Mouse (Mus musculus) MEL (cell line): ENCODE data around the gene Mrvi1. TPM values are rescaled to one million over a fixed set of nuclear protein-coding genes. Genes with fewer than 3 reads are reported as not detected.

Source experiments
- DNase-seq: peaks from one replicate; pipeline ENCODE4 v3.0.0; 2011; ENCODE audit warnings: low read depth, low spot score
- H3K27ac ChIP-seq: 2 replicates; pipeline ENCODE4 v1.5.1; 2012; ENCODE audit warnings: low read depth, mild to moderate bottlenecking, control low read depth, low read length, moderate library complexity; ENCODE audit not compliant: control insufficient read depth
- H3K27me3 ChIP-seq, 2 experiments: fragments of 150-350 bp in 1 of 2; sonication (generic) in 1 of 2; 2 replicates each; pipeline ENCODE4 v1.6.1; 2012; ENCODE audit warnings: low read length in 2 of 2, mild to moderate bottlenecking in 2 of 2, improper control_type of control experiment in 1 of 2, moderate library complexity in 1 of 2; ENCODE audit not compliant: insufficient read depth in 2 of 2, control insufficient read depth in 1 of 2
- H3K36me3 ChIP-seq, 2 experiments: 2 replicates each; pipeline ENCODE4 v1.6.1; 2012 to 2014; ENCODE audit warnings: low read length in 2 of 2, improper control_type of control experiment in 1 of 2, inconsistent platforms in 1 of 2, mild to moderate bottlenecking in 1 of 2; ENCODE audit not compliant: insufficient read depth in 2 of 2, control insufficient read depth in 1 of 2
- H3K4me1 ChIP-seq, 2 experiments: fragments of 150-350 bp in 1 of 2; sonication (generic) in 1 of 2; 2 replicates each; pipeline ENCODE4 v1.6.1; 2012; ENCODE audit warnings: low read length in 2 of 2, improper control_type of control experiment in 1 of 2, mild to moderate bottlenecking in 1 of 2; ENCODE audit not compliant: insufficient read depth in 2 of 2, control insufficient read depth in 1 of 2
- H3K4me3 ChIP-seq, 2 experiments: fragments of 150-350 bp in 1 of 2; sonication (generic) in 1 of 2; 2 replicates each; pipeline ENCODE4 v1.5.1; 2012; ENCODE audit warnings: low read depth in 2 of 2, low read length in 2 of 2, mild to moderate bottlenecking in 2 of 2, moderate library complexity in 2 of 2, control low read depth in 1 of 2, improper control_type of control experiment in 1 of 2; ENCODE audit not compliant: control insufficient read depth in 1 of 2, insufficient read depth in 1 of 2
- H3K79me2 ChIP-seq: 2 replicates; pipeline ENCODE4 v1.6.1; 2012; ENCODE audit warnings: mild to moderate bottlenecking, low read length, moderate library complexity; ENCODE audit not compliant: control insufficient read depth, poor library complexity, insufficient read depth
- H3K9ac ChIP-seq: 2 replicates; pipeline ENCODE4 v1.6.1; 2012; ENCODE audit warnings: low read depth, mild to moderate bottlenecking, control low read depth, low read length, moderate library complexity; ENCODE audit not compliant: control insufficient read depth, poor library complexity, severe bottlenecking
- H3K9me3 ChIP-seq: fragments of 150-350 bp; sonication (generic); replicated peaks from 2 replicates; pipeline ENCODE4 v1.6.1; 2012; ENCODE audit warnings: mild to moderate bottlenecking, low read length, improper control_type of control experiment, moderate library complexity; ENCODE audit not compliant: insufficient read depth
- CHD1 ChIP-seq: IDR thresholded peaks from 2 replicates; pipeline ENCODE4 v1.6.1; 2012; ENCODE audit warnings: low read depth, mild to moderate bottlenecking, inconsistent platforms, low read length, improper control_type of control experiment
- CHD2 ChIP-seq: IDR thresholded peaks from 2 replicates; pipeline ENCODE4 v1.6.1; 2011; ENCODE audit warnings: low read length, improper control_type of control experiment
- CTCF ChIP-seq, 3 experiments: IDR thresholded peaks in 2 of 3; conservative IDR thresholded peaks in 1 of 3; 2 replicates each; pipeline ENCODE4 v1.5.1; 2011 to 2012; ENCODE audit warnings: low read length in 3 of 3, low read depth in 2 of 3, mild to moderate bottlenecking in 2 of 3, improper control_type of control experiment in 1 of 3, inconsistent platforms in 1 of 3, mixed read lengths in 1 of 3, moderate library complexity in 1 of 3; ENCODE audit not compliant: control insufficient read depth in 1 of 3, insufficient read depth in 1 of 3, poor library complexity in 1 of 3, severe bottlenecking in 1 of 3
- E2F4 ChIP-seq: IDR thresholded peaks from 2 replicates; pipeline ENCODE4 v1.6.1; 2011; ENCODE audit warnings: low read depth, low read length, improper control_type of control experiment, borderline replicate concordance
- ETS1 ChIP-seq: IDR thresholded peaks from 2 replicates; pipeline ENCODE4 v1.6.1; 2012; ENCODE audit warnings: low read depth, mild to moderate bottlenecking, inconsistent platforms, low read length, improper control_type of control experiment, moderate library complexity
- GATA1 ChIP-seq: IDR thresholded peaks from 2 replicates; pipeline ENCODE4 v1.6.1; 2011; ENCODE audit warnings: low read depth, low read length, improper control_type of control experiment
- MAZ ChIP-seq: IDR thresholded peaks from 2 replicates; pipeline ENCODE4 v1.6.1; 2012; ENCODE audit warnings: low read depth, mild to moderate bottlenecking, inconsistent platforms, low read length, improper control_type of control experiment
- MYB ChIP-seq: IDR thresholded peaks from 2 replicates; pipeline ENCODE4 v1.6.1; 2011; ENCODE audit warnings: mild to moderate bottlenecking, low read depth, low read length, improper control_type of control experiment
- MYC ChIP-seq: IDR thresholded peaks from 2 replicates; pipeline ENCODE4 v1.6.1; 2011; ENCODE audit warnings: low read depth, mild to moderate bottlenecking, low read length, improper control_type of control experiment, moderate library complexity
- NELFE ChIP-seq: IDR thresholded peaks from 2 replicates; pipeline ENCODE4 v1.6.1; 2011; ENCODE audit warnings: low read depth, low read length, improper control_type of control experiment
- RAD21 ChIP-seq: IDR thresholded peaks from 2 replicates; pipeline ENCODE4 v1.6.1; 2011; ENCODE audit warnings: mild to moderate bottlenecking, low read depth, low read length, improper control_type of control experiment
- SMC3 ChIP-seq: IDR thresholded peaks from 2 replicates; pipeline ENCODE4 v1.6.1; 2011; ENCODE audit warnings: low read depth, low read length, improper control_type of control experiment
- UBTF ChIP-seq: IDR thresholded peaks from 2 replicates; pipeline ENCODE4 v1.6.1; 2012; ENCODE audit warnings: low read depth, mild to moderate bottlenecking, inconsistent platforms, low read length, improper control_type of control experiment, moderate library complexity, borderline replicate concordance; ENCODE audit not compliant: insufficient read depth
- ZC3H11A ChIP-seq: IDR thresholded peaks from 2 replicates; pipeline ENCODE4 v1.6.1; 2012; ENCODE audit warnings: low read depth, mild to moderate bottlenecking, inconsistent platforms, low read length, improper control_type of control experiment
- ZKSCAN1 ChIP-seq: IDR thresholded peaks from 2 replicates; pipeline ENCODE4 v1.6.1; 2012; ENCODE audit warnings: low read depth, mild to moderate bottlenecking, inconsistent platforms, low read length, improper control_type of control experiment, moderate library complexity
- ZNF384 ChIP-seq: IDR thresholded peaks from 2 replicates; pipeline ENCODE4 v1.6.1; 2012; ENCODE audit warnings: low read depth, mild to moderate bottlenecking, inconsistent platforms, low read length, improper control_type of control experiment
- polyA plus RNA-seq, 2 experiments: library from polyadenylated mRNA; stranded (reverse) in 1 of 2; unstranded in 1 of 2; fragments of >175 nt in 1 of 2; fragments of >200 nt in 1 of 2; gene quantifications; 2 replicates each; pipeline versions ENCODE4 v1.2.1 to v1.2.4; 2012; ENCODE audit warnings: low replicate concordance in 2 of 2, low read depth in 1 of 2; ENCODE audit not compliant: insufficient read length in 2 of 2, insufficient read depth in 1 of 2, missing spikeins in 1 of 2
- total RNA-seq: library from RNA; depleted of rRNA; stranded (reverse); fragments of 300-350 nt; gene quantifications from 2 replicates; pipeline ENCODE4 v1.2.3, GENCODE M21; 2012

Mrvi1 gene
- total and polyA plus RNA-seq, 3 experiments = 0.19 to 0.92 TPM; not detected in 1

GRCm38 (mm10) chr7:110982764-110983163, 503 bp upstream of the Mrvi1 start:
- no peak overlapping the region for H3K27ac ChIP-seq
- H3K79me2 ChIP-seq = no peaks in the 10 kb centered on the region
- H3K9ac ChIP-seq = no peak overlapping the region
- no peaks in the 10 kb centered on the region for H3K27me3 ChIP-seq
- DNase-seq = peak; percentile 69
- no peaks in the 10 kb centered on the region for H3K9me3 ChIP-seq
- no peaks in the 10 kb centered on the region for H3K36me3 ChIP-seq
- H3K4me3 ChIP-seq = no peak overlapping the region
- H3K4me1 ChIP-seq = peaks cover 0 to 1% of the 10 kb centered on the region in 2 experiments; a peak in 2 of 4 replicates
- TF ChIP-seq RAD21 (peak; percentile 89), ZKSCAN1 (no peak), ZC3H11A (peak; percentile 90), SMC3 (peak; percentile 96), CTCF (IDR thresholded peaks at IDR 0.05 in 2 of 3, conservative IDR thresholded peaks at IDR 0.05 in 1 of 3; ENCODE audit: control insufficient read depth in 1 of 3, insufficient read depth in 1 of 3, low read depth in 2 of 3, low read length in 3 of 3, poor library complexity in 1 of 3, severe bottlenecking in 1 of 3) (peak; percentile 58 to 88 (median 81)), GATA1 (0 out of 2 replicates have a peak, but pooled peaks have one; percentile 9)

GRCm38 (mm10) chr7:110981036-110981435, 1.2 kb downstream of the Mrvi1 start:
- Histone ChIP-seq H3K36me3 (peaks cover 0 to 7% of the 10 kb centered on the region in 2 experiments; a peak in 2 of 4 replicates), H3K27me3 (no peaks in the 10 kb centered on the region), H3K9ac (no peak overlapping the region), H3K79me2 (no peaks in the 10 kb centered on the region), H3K9me3 (no peaks in the 10 kb centered on the region), H3K4me3 (no peak overlapping the region), H3K27ac (no peak overlapping the region), H3K4me1 (peaks cover 8 to 18% of the 10 kb centered on the region in 2 experiments)
- no peak for TF ChIP-seq CTCF (IDR thresholded peaks at IDR 0.05 in 2 of 3, conservative IDR thresholded peaks at IDR 0.05 in 1 of 3; ENCODE audit: control insufficient read depth in 1 of 3, insufficient read depth in 1 of 3, low read depth in 2 of 3, low read length in 3 of 3, poor library complexity in 1 of 3, severe bottlenecking in 1 of 3)
- TF ChIP-seq GATA1 = no peak
- no peak for TF ChIP-seq MAZ
- no peak for TF ChIP-seq E2F4
- no peak for TF ChIP-seq MYB
- TF ChIP-seq CHD2 = no peak
- no peak for TF ChIP-seq ETS1
- no peak for TF ChIP-seq UBTF
- no peak for TF ChIP-seq CHD1
- no peak for TF ChIP-seq SMC3
- no peak for TF ChIP-seq NELFE
- no peak for TF ChIP-seq ZNF384
- no peak for TF ChIP-seq MYC
- DNase-seq = no peak
